Mouse (Mus musculus): ENCODE data around the gene Rac2. TPM values are rescaled to one million over a fixed set of nuclear protein-coding genes. Genes with fewer than 3 reads are reported as not detected.

Gene Rac2
- polyA plus RNA-seq, 1 experiment from 2014 or later, result 123 TPM

DNA sequence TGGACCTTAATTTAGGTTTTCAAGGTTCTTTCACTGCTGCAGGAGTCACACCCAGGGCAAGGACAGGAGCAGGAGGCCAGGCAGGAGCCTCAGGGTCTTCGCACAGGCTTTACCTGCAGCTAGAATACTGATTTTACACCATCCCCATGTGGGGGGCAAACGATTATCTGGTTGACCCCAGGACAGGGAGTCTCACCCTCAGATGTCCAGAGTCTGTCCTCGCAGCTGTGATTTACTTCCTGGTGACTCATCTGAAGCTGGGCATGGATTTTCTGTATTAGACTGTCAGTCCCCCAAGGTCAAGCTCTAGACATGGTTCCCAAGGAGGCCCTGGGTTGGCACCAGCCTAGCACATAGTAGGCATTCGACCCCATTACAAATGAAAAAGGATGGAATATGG lies 26.5 kb downstream of the Rac2 start:
- no peaks in the 10 kb centered on the region for H3K36me3 ChIP-seq (replicated peaks)
- H3K4me1 ChIP-seq (replicated peaks), result peaks cover 12% of the 10 kb centered on the region; the same call in 1 of the 2 replicates
- no peak overlapping the region for H3K27ac ChIP-seq (replicated peaks)
- WGBS (ENCODE audit: insufficient replicate concordance), result 49% methylated on average over 4 of the region's 4 CpGs
- no peak overlapping the region for H3K4me2 ChIP-seq
- no peak overlapping the region for H3K4me3 ChIP-seq (replicated peaks)
- ATAC-seq (ENCODE audit: insufficient read depth), result no peak
- H3K27me3 ChIP-seq, result peaks cover 22% of the 10 kb centered on the region
- no peak overlapping the region for H3K9ac ChIP-seq
- H3K9me3 ChIP-seq (replicated peaks), result no peaks in the 10 kb centered on the region

DNA sequence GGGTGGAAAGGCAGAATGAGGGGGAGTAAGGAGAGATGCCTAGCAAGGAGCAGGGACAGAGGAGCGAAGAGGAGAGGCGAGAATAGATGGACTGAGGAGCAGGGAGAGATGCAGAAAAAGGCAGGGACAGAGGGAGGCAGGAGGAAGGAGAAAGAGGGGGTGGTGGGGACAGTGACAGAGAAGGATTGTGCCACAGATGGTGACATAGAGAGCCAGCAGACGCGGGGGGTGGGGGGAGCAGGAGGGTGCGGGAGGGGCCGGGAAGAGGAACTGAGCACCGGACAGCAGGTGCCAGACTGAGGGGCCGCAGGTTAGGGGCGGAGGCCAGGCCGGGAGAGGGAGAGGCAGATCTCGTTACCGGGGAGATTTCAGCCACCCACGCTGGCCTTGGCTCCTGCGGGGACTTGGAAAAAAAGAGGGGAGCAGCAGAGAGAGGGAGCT lies 28.0 kb downstream of the Rac2 start, which contains the start of gene Sstr3:
Gene Sstr3, minus strand, starts transcription at position 125 of the 441 bp plus-strand sequence.
- Histone ChIP-seq H3K4me1 (replicated peaks) (peaks cover 12% of the 10 kb centered on the region; the same call in 1 of the 2 replicates), H3K27ac (replicated peaks) (no peak within 1 kb of the TSS), H3K9me3 (replicated peaks) (no peaks in the 10 kb centered on the region), H3K27me3 (peaks cover 25% of the 10 kb centered on the region), H3K4me2 (no peak within 1 kb of the TSS), H3K36me3 (replicated peaks) (no peaks in the 10 kb centered on the region), H3K4me3 (replicated peaks) (no peak within 1 kb of the TSS), H3K9ac (no peak within 1 kb of the TSS)
- no peak for ATAC-seq (ENCODE audit: insufficient read depth)
- WGBS (ENCODE audit: insufficient replicate concordance), result 8% methylated on average over 14 of the region's 14 CpGs

DNA sequence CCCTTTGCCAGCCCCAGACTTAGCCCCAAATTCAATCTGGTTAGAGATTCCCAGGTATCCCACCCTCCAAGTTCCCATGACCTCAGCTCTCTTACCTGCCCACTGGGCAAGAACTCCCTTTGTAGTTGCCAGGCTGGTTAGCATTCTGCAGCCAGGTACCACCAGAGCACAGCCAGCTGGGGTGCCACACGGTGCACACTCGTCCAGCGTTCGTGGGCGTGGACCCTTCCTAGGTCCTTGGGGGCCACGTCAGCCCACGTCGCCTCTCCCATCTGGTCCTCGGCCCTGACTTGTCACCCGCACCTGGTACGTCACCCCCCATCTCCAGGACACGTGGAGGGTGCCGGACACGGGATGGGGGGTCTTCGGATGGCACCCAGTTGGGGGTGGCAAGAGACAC lies 28.5 kb downstream of the Rac2 start:
- H3K27ac ChIP-seq (replicated peaks), result no peak overlapping the region
- H3K4me2 ChIP-seq, result no peak overlapping the region
- ATAC-seq (ENCODE audit: insufficient read depth), result no peak
- H3K36me3 ChIP-seq (replicated peaks), result no peaks in the 10 kb centered on the region
- H3K4me3 ChIP-seq (replicated peaks), result no peak overlapping the region
- peaks cover 30% of the 10 kb centered on the region for H3K27me3 ChIP-seq
- 64% methylated on average over 15 of the region's 15 CpGs for WGBS (ENCODE audit: insufficient replicate concordance)
- H3K9me3 ChIP-seq (replicated peaks), result no peaks in the 10 kb centered on the region
- H3K4me1 ChIP-seq (replicated peaks), result peaks cover 12% of the 10 kb centered on the region; the same call in 1 of the 2 replicates
- no peak overlapping the region for H3K9ac ChIP-seq

- Histone ChIP-seq H3K27me3 (peaks cover 33% of the 10 kb centered on the region), H3K4me2 (no peak overlapping the region)
- no peak for ATAC-seq (ENCODE audit: insufficient read depth)
These were observed 29.7 kb downstream of the Rac2 start for GRCm38 (mm10) chr15:78542767-78543303.

GRCm38 (mm10) chr15:78542098-78542766 lies 30.4 kb downstream of the Rac2 start:
- H3K36me3 ChIP-seq (replicated peaks), result no peaks in the 10 kb centered on the region
- WGBS (ENCODE audit: insufficient replicate concordance), result 76% methylated on average over 3 of the region's 3 CpGs
- H3K27ac ChIP-seq (replicated peaks), result no peak overlapping the region
- no peak for ATAC-seq (ENCODE audit: insufficient read depth)
- H3K9ac ChIP-seq, result no peak overlapping the region
- H3K27me3 ChIP-seq, result peaks cover 33% of the 10 kb centered on the region
- no peaks in the 10 kb centered on the region; the same call in 1 of the 2 replicates for H3K4me1 ChIP-seq (replicated peaks)
- no peaks in the 10 kb centered on the region for H3K9me3 ChIP-seq (replicated peaks)
- no peak overlapping the region for H3K4me2 ChIP-seq
- no peak overlapping the region for H3K4me3 ChIP-seq (replicated peaks)

More at GRCm38 (mm10) chr15:78542767-78543303, 29.7 kb downstream of the Rac2 start:
- Histone ChIP-seq H3K27ac (replicated peaks) (no peak overlapping the region), H3K9ac (no peak overlapping the region), H3K4me1 (replicated peaks) (peaks cover 3% of the 10 kb centered on the region; the same call in 1 of the 2 replicates), H3K4me3 (replicated peaks) (no peak overlapping the region), H3K9me3 (replicated peaks) (no peaks in the 10 kb centered on the region), H3K36me3 (replicated peaks) (no peaks in the 10 kb centered on the region)
- WGBS (ENCODE audit: insufficient replicate concordance), result 51% methylated on average over 7 of the region's 7 CpGs

DNA sequence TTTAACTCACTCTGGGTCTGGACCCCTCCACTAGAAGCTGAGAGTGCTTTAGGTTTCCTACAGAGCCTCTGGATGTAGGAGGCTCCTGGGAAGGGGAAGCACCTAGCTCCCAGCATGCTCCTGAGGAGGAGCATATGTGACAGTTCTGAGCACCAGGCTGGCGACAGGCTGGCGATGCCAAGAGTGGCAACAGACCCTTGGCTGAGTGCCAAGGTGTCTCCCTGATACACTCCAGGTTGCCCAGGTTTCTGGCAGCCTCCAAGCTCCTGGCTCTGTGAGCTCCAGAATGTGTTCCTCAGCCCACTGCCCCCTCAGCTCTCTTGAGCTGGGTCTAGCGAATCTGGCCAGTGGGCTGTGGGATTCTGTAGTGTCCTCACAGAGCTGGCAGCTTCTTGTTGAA lies 31.0 kb downstream of the Rac2 start:
- no peaks in the 10 kb centered on the region; the same call in 1 of the 2 replicates for H3K4me1 ChIP-seq (replicated peaks)
- 57% methylated on average over 3 of the region's 3 CpGs for WGBS (ENCODE audit: insufficient replicate concordance)
- no peaks in the 10 kb centered on the region for H3K9me3 ChIP-seq (replicated peaks)
- no peak overlapping the region for H3K4me3 ChIP-seq (replicated peaks)
- H3K27me3 ChIP-seq, result peaks cover 33% of the 10 kb centered on the region
- ATAC-seq (ENCODE audit: insufficient read depth), result no peak
- no peaks in the 10 kb centered on the region for H3K36me3 ChIP-seq (replicated peaks)
- no peak overlapping the region for H3K9ac ChIP-seq
- no peak overlapping the region for H3K4me2 ChIP-seq
- no peak overlapping the region for H3K27ac ChIP-seq (replicated peaks)

GRCm38 (mm10) chr15:78541036-78541435 lies 31.5 kb downstream of the Rac2 start:
- Histone ChIP-seq H3K4me2 (no peak overlapping the region), H3K4me1 (replicated peaks) (no peaks in the 10 kb centered on the region; the same call in 1 of the 2 replicates), H3K4me3 (replicated peaks) (no peak overlapping the region), H3K9ac (no peak overlapping the region), H3K27me3 (peaks cover 33% of the 10 kb centered on the region), H3K27ac (replicated peaks) (no peak overlapping the region), H3K36me3 (replicated peaks) (no peaks in the 10 kb centered on the region), H3K9me3 (replicated peaks) (no peaks in the 10 kb centered on the region)
- no peak for ATAC-seq (ENCODE audit: insufficient read depth)
- 47% methylated on average over 3 of the region's 3 CpGs for WGBS (ENCODE audit: insufficient replicate concordance)

- Histone ChIP-seq H3K4me3 (replicated peaks) (no peak overlapping the region), H3K4me1 (replicated peaks) (peaks cover 14% of the 10 kb centered on the region), H3K27ac (replicated peaks) (no peak overlapping the region), H3K36me3 (replicated peaks) (no peaks in the 10 kb centered on the region), H3K4me2 (no peak overlapping the region), H3K9me3 (replicated peaks) (no peaks in the 10 kb centered on the region), H3K9ac (no peak overlapping the region), H3K27me3 (peaks cover 12% of the 10 kb centered on the region)
- no peak for ATAC-seq (ENCODE audit: insufficient read depth)
- 55% methylated on average over 10 of the region's 10 CpGs for WGBS (ENCODE audit: insufficient replicate concordance)
These were observed 36.7 kb downstream of the Rac2 start for GRCm38 (mm10) chr15:78535723-78536421.

GRCm38 (mm10) chr15:78533346-78533835 lies 39.2 kb downstream of the Rac2 start:
- no peak overlapping the region for H3K9ac ChIP-seq
- H3K36me3 ChIP-seq (replicated peaks), result no peaks in the 10 kb centered on the region
- H3K9me3 ChIP-seq (replicated peaks), result no peaks in the 10 kb centered on the region
- WGBS (ENCODE audit: insufficient replicate concordance), result 68% methylated on average over 10 of the region's 10 CpGs
- peaks cover 34% of the 10 kb centered on the region for H3K4me1 ChIP-seq (replicated peaks)
- no peaks in the 10 kb centered on the region; the same call in 1 of the 2 replicates for H3K27me3 ChIP-seq
- no peak overlapping the region for H3K4me3 ChIP-seq (replicated peaks)
- no peak overlapping the region for H3K4me2 ChIP-seq
- ATAC-seq (ENCODE audit: insufficient read depth), result no peak
- peak overlapping the region; percentile 76 for H3K27ac ChIP-seq (replicated peaks)

DNA sequence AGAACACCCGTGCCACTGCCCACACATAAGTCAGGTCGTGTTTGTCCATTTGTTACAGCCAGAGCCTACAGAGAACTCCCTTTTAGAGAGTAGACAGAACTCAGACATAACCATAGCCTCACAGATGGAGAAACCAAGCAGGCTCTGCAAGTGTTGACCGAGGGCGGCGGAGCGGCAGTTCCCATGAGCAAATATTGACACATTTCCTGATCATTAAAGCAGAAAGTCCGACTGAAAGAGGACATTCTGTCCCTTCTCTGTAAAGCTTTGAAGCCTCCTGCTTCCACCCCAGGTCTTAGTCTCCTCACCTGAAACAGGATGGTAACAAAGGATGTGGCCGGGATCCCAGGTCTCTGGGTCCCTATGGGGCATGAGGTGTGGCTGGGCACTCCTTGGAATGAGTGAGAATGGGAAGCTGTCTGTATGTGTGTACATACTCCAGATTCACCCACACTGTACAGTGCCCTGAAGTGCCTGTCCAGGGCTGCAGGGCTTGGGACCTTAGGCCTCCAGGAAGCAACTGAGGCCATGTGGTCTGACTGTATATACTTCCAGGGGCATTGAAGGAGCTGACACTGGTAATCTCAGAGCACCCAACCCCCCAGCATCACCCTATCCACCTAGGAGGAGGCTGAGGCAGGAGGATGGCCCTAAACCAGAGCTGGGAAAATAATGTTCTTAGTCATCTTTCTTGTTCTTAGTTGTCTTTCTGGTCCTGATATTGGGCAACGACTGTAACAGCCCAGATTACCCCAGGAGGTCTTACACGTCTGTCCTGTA lies 39.8 kb downstream of the Rac2 start:
- H3K9me3 ChIP-seq (replicated peaks), result no peaks in the 10 kb centered on the region
- 54% methylated on average over 10 of the region's 10 CpGs for WGBS (ENCODE audit: insufficient replicate concordance)
- H3K27me3 ChIP-seq, result no peaks in the 10 kb centered on the region; the same call in 1 of the 2 replicates
- no peak overlapping the region for H3K4me3 ChIP-seq (replicated peaks)
- H3K4me2 ChIP-seq, result peak overlapping the region; percentile 56
- peak; percentile 34 for ATAC-seq (ENCODE audit: insufficient read depth)
- H3K27ac ChIP-seq (replicated peaks), result peak overlapping the region; percentile 76
- H3K36me3 ChIP-seq (replicated peaks), result no peaks in the 10 kb centered on the region
- H3K4me1 ChIP-seq (replicated peaks), result peaks cover 34% of the 10 kb centered on the region
- H3K9ac ChIP-seq, result no peak overlapping the region
